Mouse (Mus musculus): ENCODE results near the gene Cabin1. TPM values are rescaled to one million over a fixed set of nuclear protein-coding genes. Genes with fewer than 3 reads are reported as not detected.

The Cabin1 gene
- polyA plus RNA-seq, 1 experiment from 2014 or later, result 39.0 TPM

GRCm38 (mm10) chr10:75635019-75635692, 129.0 kb downstream of the Cabin1 start:
- H3K27ac ChIP-seq (replicated peaks), result no peak overlapping the region
- no peaks in the 10 kb centered on the region for H3K9me3 ChIP-seq
- H3K36me3 ChIP-seq (replicated peaks), result no peaks in the 10 kb centered on the region
- DNase-seq (ENCODE audit: low spot score), result no peak
- peaks cover 26% of the 10 kb centered on the region for H3K4me1 ChIP-seq
- WGBS, result 67% methylated on average over 14 of the region's 14 CpGs
- H3K4me3 ChIP-seq, result no peak overlapping the region
- no peaks in the 10 kb centered on the region for H3K27me3 ChIP-seq (replicated peaks; ENCODE audit: low read depth, poor library complexity, severe bottlenecking)

GRCm38 (mm10) chr10:75634610-75635009, 129.5 kb downstream of the Cabin1 start:
- Histone ChIP-seq H3K4me1 (peaks cover 26% of the 10 kb centered on the region), H3K9me3 (no peaks in the 10 kb centered on the region), H3K27ac (replicated peaks) (no peak overlapping the region), H3K36me3 (replicated peaks) (no peaks in the 10 kb centered on the region), H3K4me3 (no peak overlapping the region), H3K27me3 (replicated peaks; ENCODE audit: low read depth, poor library complexity, severe bottlenecking) (no peaks in the 10 kb centered on the region)
- 94% methylated on average over 8 of the region's 8 CpGs for WGBS
- no peak for DNase-seq (ENCODE audit: low spot score)

GRCm38 (mm10) chr10:75633576-75634139, 130.5 kb downstream of the Cabin1 start:
- DNase-seq (ENCODE audit: low spot score), result no peak
- H3K36me3 ChIP-seq (replicated peaks), result no peaks in the 10 kb centered on the region
- H3K4me1 ChIP-seq, result peaks cover 23% of the 10 kb centered on the region
- WGBS, result 75% methylated on average over 14 of the region's 14 CpGs
- H3K9me3 ChIP-seq, result no peaks in the 10 kb centered on the region
- no peaks in the 10 kb centered on the region for H3K27me3 ChIP-seq (replicated peaks; ENCODE audit: low read depth, poor library complexity, severe bottlenecking)
- no peak overlapping the region for H3K4me3 ChIP-seq
- H3K27ac ChIP-seq (replicated peaks), result no peak overlapping the region

GRCm38 (mm10) chr10:75633048-75633447, 131.1 kb downstream of the Cabin1 start:
- Histone ChIP-seq H3K36me3 (replicated peaks) (no peaks in the 10 kb centered on the region), H3K27ac (replicated peaks) (no peak overlapping the region), H3K9me3 (no peaks in the 10 kb centered on the region), H3K27me3 (replicated peaks; ENCODE audit: low read depth, poor library complexity, severe bottlenecking) (no peaks in the 10 kb centered on the region), H3K4me3 (no peak overlapping the region), H3K4me1 (peaks cover 21% of the 10 kb centered on the region)
- 87% methylated on average over 5 of the region's 5 CpGs for WGBS
- no peak for DNase-seq (ENCODE audit: low spot score)

GRCm38 (mm10) chr10:75632633-75633032, 131.5 kb downstream of the Cabin1 start:
- 52% methylated on average over 5 of the region's 5 CpGs for WGBS
- Histone ChIP-seq H3K4me1 (peaks cover 21% of the 10 kb centered on the region), H3K27me3 (replicated peaks; ENCODE audit: low read depth, poor library complexity, severe bottlenecking) (no peaks in the 10 kb centered on the region), H3K4me3 (no peak overlapping the region), H3K27ac (replicated peaks) (no peak overlapping the region), H3K9me3 (no peaks in the 10 kb centered on the region), H3K36me3 (replicated peaks) (no peaks in the 10 kb centered on the region)
- peak; percentile 40 for DNase-seq (ENCODE audit: low spot score)

- Histone ChIP-seq H3K4me3 (no peak overlapping the region), H3K4me1 (peaks cover 13% of the 10 kb centered on the region), H3K27me3 (replicated peaks; ENCODE audit: low read depth, poor library complexity, severe bottlenecking) (no peaks in the 10 kb centered on the region), H3K36me3 (replicated peaks) (no peaks in the 10 kb centered on the region), H3K9me3 (no peaks in the 10 kb centered on the region), H3K27ac (replicated peaks) (no peak overlapping the region)
- DNase-seq (ENCODE audit: low spot score), result no peak
- 83% methylated on average over 3 of the region's 3 CpGs for WGBS
These were observed 136.7 kb downstream of the Cabin1 start for GRCm38 (mm10) chr10:75627490-75627889.

GRCm38 (mm10) chr10:75626991-75627390, 137.2 kb downstream of the Cabin1 start:
- H3K4me1 ChIP-seq, result peaks cover 10% of the 10 kb centered on the region
- no peaks in the 10 kb centered on the region for H3K36me3 ChIP-seq (replicated peaks)
- no peak overlapping the region for H3K27ac ChIP-seq (replicated peaks)
- no peak for DNase-seq (ENCODE audit: low spot score)
- no peak overlapping the region for H3K4me3 ChIP-seq
- peaks cover 2% of the 10 kb centered on the region; the same call in 1 of the 2 replicates for H3K9me3 ChIP-seq
- WGBS, result 69% methylated on average over 3 of the region's 3 CpGs
- no peaks in the 10 kb centered on the region for H3K27me3 ChIP-seq (replicated peaks; ENCODE audit: low read depth, poor library complexity, severe bottlenecking)

- Histone ChIP-seq H3K27me3 (replicated peaks; ENCODE audit: low read depth, poor library complexity, severe bottlenecking) (no peaks in the 10 kb centered on the region), H3K27ac (replicated peaks) (no peak overlapping the region)
- 68% methylated on average over 6 of the region's 6 CpGs for WGBS
These were observed 138.2 kb downstream of the Cabin1 start for GRCm38 (mm10) chr10:75625920-75626319.

GRCm38 (mm10) chr10:75620818-75621217, 143.3 kb downstream of the Cabin1 start:
- H3K4me3 ChIP-seq, result no peak overlapping the region
- WGBS, result 51% methylated on average over 3 of the region's 3 CpGs
- no peaks in the 10 kb centered on the region for H3K4me1 ChIP-seq
- no peaks in the 10 kb centered on the region for H3K36me3 ChIP-seq (replicated peaks)
- no peak for DNase-seq (ENCODE audit: low spot score)
- no peaks in the 10 kb centered on the region for H3K27me3 ChIP-seq (replicated peaks; ENCODE audit: low read depth, poor library complexity, severe bottlenecking)
- peaks cover 2% of the 10 kb centered on the region; the same call in 1 of the 2 replicates for H3K9me3 ChIP-seq
- no peak overlapping the region for H3K27ac ChIP-seq (replicated peaks)

More at GRCm38 (mm10) chr10:75625920-75626319, 138.2 kb downstream of the Cabin1 start:
- Histone ChIP-seq H3K4me1 (0 out of 2 replicates have a peak, but pooled peaks cover 3% of the 10 kb centered on the region), H3K4me3 (no peak overlapping the region), H3K36me3 (replicated peaks) (no peaks in the 10 kb centered on the region), H3K9me3 (peaks cover 2% of the 10 kb centered on the region; the same call in 1 of the 2 replicates)
- no peak for DNase-seq (ENCODE audit: low spot score)

- H3K27ac ChIP-seq (replicated peaks), result no peak overlapping the region
- WGBS, result 93% methylated on average over 4 of the region's 4 CpGs
- H3K9me3 ChIP-seq, result no peaks in the 10 kb centered on the region
- H3K4me3 ChIP-seq, result no peak overlapping the region
- no peak for DNase-seq (ENCODE audit: low spot score)
- H3K4me1 ChIP-seq, result no peaks in the 10 kb centered on the region
- H3K36me3 ChIP-seq (replicated peaks), result no peaks in the 10 kb centered on the region
- no peaks in the 10 kb centered on the region for H3K27me3 ChIP-seq (replicated peaks; ENCODE audit: low read depth, poor library complexity, severe bottlenecking)
These were observed 148.1 kb downstream of the Cabin1 start for GRCm38 (mm10) chr10:75616044-75616443.

GRCm38 (mm10) chr10:75610486-75610885, 153.7 kb downstream of the Cabin1 start:
- Histone ChIP-seq H3K36me3 (replicated peaks) (no peaks in the 10 kb centered on the region), H3K27ac (replicated peaks) (no peak overlapping the region)
- 59% methylated on average over 7 of the region's 7 CpGs for WGBS

GRCm38 (mm10) chr10:75608975-75609374, 155.2 kb downstream of the Cabin1 start:
- no peak for DNase-seq (ENCODE audit: low spot score)
- Histone ChIP-seq H3K36me3 (replicated peaks) (no peaks in the 10 kb centered on the region), H3K4me1 (no peaks in the 10 kb centered on the region), H3K27ac (replicated peaks) (no peak overlapping the region), H3K4me3 (no peak overlapping the region), H3K9me3 (no peaks in the 10 kb centered on the region), H3K27me3 (replicated peaks; ENCODE audit: low read depth, poor library complexity, severe bottlenecking) (no peaks in the 10 kb centered on the region)
- WGBS, result 90% methylated on average over 11 of the region's 11 CpGs

More at GRCm38 (mm10) chr10:75610486-75610885, 153.7 kb downstream of the Cabin1 start:
- Histone ChIP-seq H3K4me1 (no peaks in the 10 kb centered on the region), H3K9me3 (no peaks in the 10 kb centered on the region), H3K27me3 (replicated peaks; ENCODE audit: low read depth, poor library complexity, severe bottlenecking) (no peaks in the 10 kb centered on the region), H3K4me3 (no peak overlapping the region)
- DNase-seq (ENCODE audit: low spot score), result no peak

- no peaks in the 10 kb centered on the region for H3K9me3 ChIP-seq
- H3K4me3 ChIP-seq, result no peak overlapping the region
- H3K27ac ChIP-seq (replicated peaks), result no peak overlapping the region
- 85% methylated on average over 4 of the region's 4 CpGs for WGBS
- no peaks in the 10 kb centered on the region for H3K27me3 ChIP-seq (replicated peaks; ENCODE audit: low read depth, poor library complexity, severe bottlenecking)
- no peaks in the 10 kb centered on the region for H3K4me1 ChIP-seq
- no peak for DNase-seq (ENCODE audit: low spot score)
- H3K36me3 ChIP-seq (replicated peaks), result no peaks in the 10 kb centered on the region
These were observed 156.9 kb downstream of the Cabin1 start for GRCm38 (mm10) chr10:75607253-75607652.

Measured in embryonic facial prominence, embryonic 10.5 days (tissue).